ENCODE assay signal across 8 mouse cellular contexts in the genomic region with DNA sequence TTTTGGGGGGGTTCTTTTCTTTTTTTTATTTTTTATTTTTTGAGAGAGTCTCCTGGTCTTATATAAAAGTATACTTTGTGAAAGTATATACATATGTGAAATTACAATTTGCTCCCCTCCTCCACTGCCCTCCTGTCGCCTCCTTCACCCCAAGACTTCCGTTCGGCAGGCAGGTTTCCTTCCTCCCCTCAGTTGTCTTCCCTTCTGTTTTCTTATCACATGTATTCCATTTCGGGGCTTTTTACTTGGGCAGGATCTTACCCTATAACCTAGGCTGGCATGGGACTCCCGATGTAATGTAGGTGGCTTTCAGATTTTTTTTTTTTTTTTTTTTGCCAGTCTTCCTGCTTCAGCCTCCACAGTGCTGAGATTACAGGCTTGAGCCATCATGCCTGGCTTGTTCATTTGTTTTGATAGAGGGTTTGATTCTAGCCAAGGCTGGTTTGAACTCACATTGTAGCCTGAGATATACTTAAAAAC. TPM values are rescaled to one million over a fixed set of nuclear protein-coding genes. Genes with fewer than 3 reads are reported as not detected.
A peak's percentile ranks its signal among the peaks of the same experiment; 100 is the strongest.
DNase-seq lines count a peak whose midpoint lies in the region; ATAC-seq and TF ChIP-seq lines count a peak whose summit lies in the region.

No protein-coding gene starts in this region.

- no peak overlapping the region for H3K9ac ChIP-seq in liver, adult 2 months (ENCODE audit: low read depth, low read length)
- no peak overlapping the region for H3K9ac ChIP-seq in intestine, embryonic 14.5 days (ENCODE audit: low read length)

- H3K4me3 ChIP-seq in liver, adult 2 months (ENCODE audit: insufficient read depth, low read depth, low read length): 0 out of 2 replicates have a peak overlapping the region, but pooled peaks have one; percentile 20
- H3K4me3 ChIP-seq in brown adipose tissue, adult 24 weeks (ENCODE audit: insufficient read depth, low read depth, low read length): peak overlapping the region; percentile 100
- H3K4me3 ChIP-seq in intestine, embryonic 14.5 days (ENCODE audit: low read depth, low read length): peak overlapping the region; percentile 51
- no peak overlapping the region; the same call in 1 of the 2 replicates for H3K4me3 ChIP-seq in left cerebral cortex, adult 2 months

- H3K27me3 ChIP-seq in liver, adult 2 months (ENCODE audit: control insufficient read depth, insufficient read depth, low read length): no peaks in the 10 kb centered on the region
- H3K27me3 ChIP-seq in intestine, embryonic 14.5 days (replicated peaks; ENCODE audit: control insufficient read depth, insufficient read depth, low read length): no peaks in the 10 kb centered on the region
- no peaks in the 10 kb centered on the region for H3K27me3 ChIP-seq in splenic B cell, adult 2 months (ENCODE audit: control insufficient read depth, insufficient read depth, low read length, poor library complexity, severe bottlenecking)

- H3K36me3 ChIP-seq in liver, adult 2 months (ENCODE audit: control insufficient read depth, insufficient read depth, low read length): no peaks in the 10 kb centered on the region
- no peaks in the 10 kb centered on the region for H3K36me3 ChIP-seq in intestine, embryonic 14.5 days (ENCODE audit: control insufficient read depth, insufficient read depth, low read length)
- peaks cover 3% of the 10 kb centered on the region; the same call in 1 of the 2 replicates for H3K36me3 ChIP-seq in splenic B cell, adult 2 months (ENCODE audit: control insufficient read depth, insufficient read depth, low read length, poor library complexity, severe bottlenecking)

- H3K79me2 ChIP-seq in liver, adult 2 months (ENCODE audit: control insufficient read depth, insufficient read depth, low read length): no peaks in the 10 kb centered on the region

- TF ChIP-seq POLR2A in liver, adult 2 months (IDR thresholded peaks at IDR 0.05; ENCODE audit: extremely low read depth, insufficient read depth, low read length): no peak

- no peaks in the 10 kb centered on the region for H3K9me3 ChIP-seq in intestine, embryonic 14.5 days (ENCODE audit: control insufficient read depth, low read length)

- DNase-seq in liver, adult 2 months (ENCODE audit: extremely low read depth, low read depth, low spot score): no peak
- no peak for DNase-seq in liver
- no peak for DNase-seq in intestine, embryonic 14.5 days (ENCODE audit: low spot score)
- DNase-seq in splenic B cell, adult 2 months (ENCODE audit: low read depth, low spot score): peak; percentile 23
- no peak for DNase-seq in cerebellum, postnatal 14 days
- no peak for DNase-seq in left cerebral cortex, adult 2 months (ENCODE audit: extremely low spot score in 1 of 2, low spot score in 2 of 2)
- no peak for DNase-seq in right cerebral cortex, postnatal 4 days

- ATAC-seq in intestine, embryonic 14.5 days (replicated peaks; ENCODE audit: low FRiP score, low TSS enrichment, low read depth): no peak

- H3K4me2 ChIP-seq in intestine, embryonic 14.5 days (ENCODE audit: low read length): peak overlapping the region; percentile 52

- H3K4me1 ChIP-seq in liver, adult 2 months (ENCODE audit: control insufficient read depth, insufficient read depth, low read length): no peaks in the 10 kb centered on the region
- H3K4me1 ChIP-seq in brown adipose tissue, adult 24 weeks (ENCODE audit: control insufficient read depth, insufficient read depth, insufficient read length, low read length): peaks cover 12% of the 10 kb centered on the region; the same call in 1 of the 2 replicates
- no peaks in the 10 kb centered on the region for H3K4me1 ChIP-seq in intestine, embryonic 14.5 days (replicated peaks; ENCODE audit: control insufficient read depth, insufficient read depth, low read length)

- intact Hi-C loops in left cerebral cortex, adult 2 months (cut with DNase I): loop anchor here (10.0 kb wide), 1 partner anchor 73 kb away; no protein-coding TSS in a partner anchor

- TF ChIP-seq CTCF in liver, adult 2 months (IDR thresholded peaks at IDR 0.05; ENCODE audit: low read depth, low read length): no peak
- TF ChIP-seq CTCF in left cerebral cortex, adult 2 months (IDR thresholded peaks at IDR 0.05): no peak

- 65% methylated on average over 5 of the region's 5 CpGs for WGBS in liver, adult 2 months
- 52% methylated on average over 5 of the region's 5 CpGs for WGBS in intestine, embryonic 14.5 days

- no peak overlapping the region for H3K27ac ChIP-seq in liver, adult 2 months (replicated peaks; ENCODE audit: insufficient read depth, low read depth, low read length)
- H3K27ac ChIP-seq in brown adipose tissue, adult 24 weeks (replicated peaks; ENCODE audit: low read depth, low read length): peak overlapping the region; percentile 77
- no peak overlapping the region for H3K27ac ChIP-seq in intestine, embryonic 14.5 days (ENCODE audit: low read depth)
- no peak overlapping the region for H3K27ac ChIP-seq in left cerebral cortex, adult 2 months

RNA-seq across cellular contexts. Expression of a gene that starts 1.7 kb away (rescaled TPM):
- 8.3 and 10.8 TPM in 2 replicates for total RNA-seq in liver, adult 2 months (2014; rRNA removed)
- 6.7 and 10.8 TPM in 2 replicates for polyA plus RNA-seq in liver, adult 2 months (2012; rRNA removed)
- polyA plus RNA-seq in brown adipose tissue, adult 24 weeks (2012; ENCODE audit: insufficient read depth, insufficient read length, missing spikeins): 82.7 and 102 TPM in 2 replicates
- 80.4 and 87.9 TPM in 2 replicates for polyA plus RNA-seq in intestine, embryonic 14.5 days (2014; fragmentation: Nextera tagmentation; extraction: Ambion mirVana)
- 10 to 100 TPM; 18.6 to 20.0 TPM for total RNA-seq in left cerebral cortex, adult 2 months (2021)
